Mouse (Mus musculus): ENCODE data around the gene Cxcr1.

The Cxcr1 gene

DNA sequence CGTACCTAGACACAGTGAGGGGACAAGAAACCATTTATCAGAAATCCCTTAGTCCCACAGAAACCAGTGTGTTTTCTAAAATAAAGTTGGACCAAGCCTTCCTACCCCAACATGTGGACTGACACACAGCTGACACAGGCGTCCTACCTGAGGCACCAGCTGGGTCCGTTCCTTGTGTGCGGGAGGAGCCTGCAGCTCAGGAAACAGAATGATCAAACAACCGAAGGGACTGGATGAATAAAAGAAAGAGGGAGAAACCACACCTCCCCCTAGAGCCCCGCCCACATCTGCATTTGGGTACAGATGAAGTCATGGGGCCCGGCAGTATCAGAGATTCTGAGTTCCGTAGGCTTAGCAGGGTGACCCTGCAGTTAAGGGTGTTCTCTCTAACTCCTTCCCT, at the start of gene Cxcr1:
Gene Cxcr1, minus strand, starts transcription at position 187 of the 400 bp plus-strand sequence.
- in situ Hi-C loops (cut with MboI; ENCODE audit: unreplicated experiment in 2 of 2), result no loop called here

GRCm38 (mm10) chr1:74240832-74241231, 46.4 kb upstream of the Cxcr1 start:
- in situ Hi-C loops (cut with MboI; ENCODE audit: unreplicated experiment in 2 of 2), result loop anchor here in 1 of 2 experiments (5.0 to 25.0 kb wide), 2 partner anchors 41 to 2004 kb away; partner anchors contain the start of genes Aamp and Pnkd

DNA sequence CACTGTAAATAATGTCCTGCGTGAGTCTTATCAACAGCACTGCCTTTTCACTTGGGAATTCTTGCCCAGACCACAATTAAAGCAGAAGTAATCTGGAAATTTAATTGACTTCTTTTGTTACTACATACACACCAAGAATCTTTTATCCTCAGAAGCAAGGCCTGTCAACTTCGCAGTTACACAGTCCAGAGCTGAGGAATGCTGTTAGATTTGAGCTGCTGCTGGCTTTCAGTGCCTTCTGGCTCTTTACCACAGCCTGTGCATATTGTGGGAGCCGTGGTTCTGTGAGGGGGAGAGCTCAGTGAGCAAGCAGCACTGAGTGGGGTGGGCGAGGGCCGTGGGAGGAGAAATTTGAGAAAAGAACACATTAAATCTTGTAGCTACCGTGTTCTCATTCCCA, 45.9 kb upstream of the Cxcr1 start:
- in situ Hi-C loops (cut with MboI; ENCODE audit: unreplicated experiment in 2 of 2), result loop anchor here in 1 of 2 experiments (5.0 to 25.0 kb wide), 2 partner anchors 42 to 2003 kb away; partner anchors contain the start of genes Aamp and Pnkd

DNA sequence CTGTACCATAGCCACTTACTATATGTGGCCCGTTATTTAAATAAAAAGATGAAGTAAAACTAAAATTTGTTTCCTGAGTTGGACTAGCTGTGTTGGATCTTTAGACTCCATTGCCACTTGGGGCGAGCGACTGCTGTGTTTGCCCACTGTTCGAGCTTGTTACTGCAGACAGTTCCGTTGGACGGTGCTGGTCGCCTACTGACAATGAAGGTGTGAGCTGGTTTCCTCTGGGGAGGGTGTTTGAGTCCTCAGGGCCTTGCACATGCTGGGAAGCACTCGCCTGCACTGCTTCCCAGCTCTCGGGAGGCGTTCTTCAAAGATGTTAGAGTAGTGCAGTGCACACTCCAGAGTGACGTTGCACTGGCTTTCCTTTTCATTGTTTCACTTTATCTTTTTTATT, 45.2 kb upstream of the Cxcr1 start:
- in situ Hi-C loops (cut with MboI; ENCODE audit: unreplicated experiment in 2 of 2), result loop anchor here in 1 of 2 experiments (5.0 to 25.0 kb wide), 3 partner anchors 43 to 2002 kb away; partner anchors contain the start of genes Aamp, Ctdsp1 and Pnkd

GRCm38 (mm10) chr1:74239162-74239561, 44.7 kb upstream of the Cxcr1 start:
- in situ Hi-C loops (cut with MboI; ENCODE audit: unreplicated experiment in 2 of 2), result loop anchor here in 1 of 2 experiments (5.0 to 25.0 kb wide), 2 partner anchors 153 to 2002 kb away; partner anchors contain the start of gene Ctdsp1

DNA sequence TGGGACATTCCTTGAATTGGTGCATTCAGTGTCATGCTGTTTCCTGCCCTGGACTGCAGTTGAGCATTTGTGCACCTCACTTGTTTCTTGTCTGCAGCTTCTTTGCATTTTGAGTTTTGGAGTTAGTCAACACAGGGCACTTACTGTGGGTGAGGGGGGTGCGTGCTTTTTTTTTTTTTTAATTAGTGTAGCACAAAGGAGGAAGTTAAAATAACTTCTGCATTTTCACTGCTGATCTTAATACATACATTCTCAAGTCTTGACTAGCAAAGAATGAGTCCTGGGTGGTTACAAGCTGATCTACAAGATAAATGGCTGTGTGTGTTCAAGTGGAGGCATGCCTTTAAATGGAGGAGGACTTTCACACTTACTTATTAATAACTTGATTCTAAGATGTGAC, 43.7 kb upstream of the Cxcr1 start:
- in situ Hi-C loops (cut with MboI; ENCODE audit: unreplicated experiment in 2 of 2), result loop anchor here in 1 of 2 experiments (5.0 to 25.0 kb wide), 2 partner anchors 154 to 2001 kb away; partner anchors contain the start of gene Ctdsp1

- in situ Hi-C loops (cut with MboI; ENCODE audit: unreplicated experiment in 2 of 2), result loop anchor here in 1 of 2 experiments (5.0 to 25.0 kb wide), 2 partner anchors 155 to 2000 kb away; partner anchors contain the start of gene Ctdsp1
These were observed 43.2 kb upstream of the Cxcr1 start for GRCm38 (mm10) chr1:74237671-74238070.

- in situ Hi-C loops (cut with MboI; ENCODE audit: unreplicated experiment in 2 of 2), result loop anchor here in 1 of 2 experiments (5.0 to 25.0 kb wide), 2 partner anchors 156 to 1999 kb away; partner anchors contain the start of gene Ctdsp1
These were observed 42.3 kb upstream of the Cxcr1 start for GRCm38 (mm10) chr1:74236590-74237317.

DNA sequence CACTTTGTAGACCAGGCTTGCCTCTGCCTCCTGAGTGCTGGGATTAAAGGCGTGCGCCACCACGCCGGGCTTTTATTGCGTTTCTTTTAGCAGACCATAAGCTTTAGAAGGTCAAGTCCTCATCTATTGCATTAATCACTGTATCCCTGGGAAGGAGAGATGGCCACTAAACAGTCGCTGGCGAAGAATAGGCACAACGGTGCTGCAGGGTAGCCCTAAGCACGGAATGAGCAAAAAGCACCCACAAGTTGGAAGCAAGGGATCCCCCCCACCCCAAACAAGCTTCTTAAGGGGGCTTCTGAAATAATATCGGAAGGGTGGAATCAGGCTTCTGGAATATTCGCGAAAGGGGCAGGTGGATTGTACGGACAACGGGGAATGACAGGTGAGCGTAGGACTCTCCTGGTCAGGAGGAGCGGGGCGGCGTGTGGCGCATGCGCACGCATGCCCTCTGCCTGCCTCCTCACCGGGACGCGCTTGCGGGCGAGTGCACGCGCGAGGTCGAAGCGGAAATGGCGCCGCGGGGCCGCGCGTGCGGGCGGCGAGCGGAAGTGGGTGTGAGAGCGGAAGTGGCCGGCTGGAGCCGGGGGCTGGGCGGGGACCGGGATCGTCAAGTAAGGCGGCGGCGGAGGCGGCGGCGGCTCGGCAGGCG, 41.6 kb upstream of the Cxcr1 start, which contains the start of gene Arpc2:
Gene Arpc2, plus strand, starts transcription at position 147 of the 652 bp plus-strand sequence.
- in situ Hi-C loops (cut with MboI; ENCODE audit: unreplicated experiment in 2 of 2), result loop anchor here in 1 of 2 experiments (5.0 to 25.0 kb wide), 2 partner anchors 156 to 1999 kb away; partner anchors contain the start of gene Ctdsp1

GRCm38 (mm10) chr1:74230992-74231391, 36.6 kb upstream of the Cxcr1 start:
- in situ Hi-C loops (cut with MboI; ENCODE audit: unreplicated experiment in 2 of 2), result loop anchor here in 1 of 2 experiments (25.0 kb wide), 1 partner anchor 1994 kb away; no protein-coding TSS in a partner anchor

DNA sequence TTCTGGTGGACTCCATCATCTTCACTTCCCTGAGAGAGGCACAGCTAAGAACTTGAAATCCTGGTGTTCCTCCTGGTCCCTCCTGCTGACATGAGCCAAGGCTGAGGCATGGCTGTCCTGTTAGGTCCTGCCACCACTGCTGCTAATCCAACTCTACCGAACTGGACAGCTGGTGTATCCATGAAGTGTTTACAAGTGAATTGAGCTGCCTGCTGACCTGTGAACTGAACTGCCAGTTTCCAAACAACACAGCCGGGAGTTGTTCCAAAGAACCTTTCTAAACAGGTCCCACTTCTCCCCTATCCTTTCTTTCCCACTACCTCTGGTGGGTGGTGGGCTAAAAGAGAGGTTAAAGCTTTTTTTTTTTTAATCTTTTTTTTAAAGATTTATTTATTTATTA, 35.5 kb upstream of the Cxcr1 start:
- in situ Hi-C loops (cut with MboI; ENCODE audit: unreplicated experiment in 2 of 2), result loop anchor here in 1 of 2 experiments (25.0 kb wide), 1 partner anchor 1993 kb away; no protein-coding TSS in a partner anchor

GRCm38 (mm10) chr1:74227317-74227716, 32.9 kb upstream of the Cxcr1 start:
- in situ Hi-C loops (cut with MboI; ENCODE audit: unreplicated experiment in 2 of 2), result loop anchor here in 1 of 2 experiments (25.0 kb wide), 1 partner anchor 1990 kb away; no protein-coding TSS in a partner anchor

DNA sequence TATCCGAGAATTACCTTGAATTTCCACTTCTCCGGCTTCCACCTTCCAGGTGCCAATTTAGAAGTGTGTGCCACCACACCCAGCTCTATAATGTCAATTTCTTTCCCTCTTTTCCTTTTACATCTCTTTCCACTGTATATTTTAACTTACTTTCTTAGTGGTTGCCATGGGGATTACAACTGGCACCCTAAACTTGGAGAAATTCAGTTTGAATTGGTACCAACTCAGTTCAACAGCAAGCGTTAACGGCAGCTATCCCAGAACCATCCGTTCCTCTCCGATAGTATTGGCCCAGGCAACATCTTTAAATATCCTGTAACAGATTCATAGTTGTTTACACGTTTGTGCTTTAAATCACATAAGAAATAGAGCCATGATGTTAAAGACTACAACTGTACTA, 25.5 kb upstream of the Cxcr1 start:
- in situ Hi-C loops (cut with MboI; ENCODE audit: unreplicated experiment in 2 of 2), result no loop called here

- in situ Hi-C loops (cut with MboI; ENCODE audit: unreplicated experiment in 2 of 2), result loop anchor here (5.0 to 10.0 kb wide), 4 partner anchors 76 to 243 kb away; partner anchors contain the start of genes Aamp (in 2 of the 2), Pnkd (in 2 of the 2) and Catip (in 1 of the 2)
These were observed 14.5 kb upstream of the Cxcr1 start for GRCm38 (mm10) chr1:74208941-74209340.

DNA sequence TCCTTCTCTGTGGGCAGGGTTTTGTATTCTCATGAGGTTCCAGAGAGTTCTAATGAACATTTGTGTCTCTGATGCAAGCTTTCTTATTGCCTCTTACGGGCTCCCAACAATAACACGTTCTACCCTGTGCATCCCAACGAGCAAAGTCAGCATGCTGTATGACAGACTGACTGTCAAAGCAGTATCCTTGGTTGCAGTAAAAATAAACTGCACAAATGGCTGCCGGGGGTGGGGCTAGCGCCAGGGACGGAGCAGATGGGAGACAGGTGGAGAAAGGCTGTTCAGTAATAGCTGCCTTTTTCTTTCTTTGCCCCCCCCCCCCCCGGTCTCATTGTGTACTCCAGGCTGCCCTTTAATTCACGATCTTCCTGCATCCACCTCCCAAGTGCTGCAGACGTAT, 13.5 kb upstream of the Cxcr1 start:
- in situ Hi-C loops (cut with MboI; ENCODE audit: unreplicated experiment in 2 of 2), result loop anchor here (5.0 to 10.0 kb wide), 4 partner anchors 77 to 244 kb away; partner anchors contain the start of genes Aamp (in 2 of the 2), Pnkd (in 2 of the 2) and Catip (in 1 of the 2)

- in situ Hi-C loops (cut with MboI; ENCODE audit: unreplicated experiment in 2 of 2), result loop anchor here (5.0 to 10.0 kb wide), 4 partner anchors 78 to 246 kb away; partner anchors contain the start of genes Aamp (in 2 of the 2), Pnkd (in 2 of the 2) and Catip (in 1 of the 2)
These were observed 12.2 kb upstream of the Cxcr1 start for GRCm38 (mm10) chr1:74206642-74207041.

DNA sequence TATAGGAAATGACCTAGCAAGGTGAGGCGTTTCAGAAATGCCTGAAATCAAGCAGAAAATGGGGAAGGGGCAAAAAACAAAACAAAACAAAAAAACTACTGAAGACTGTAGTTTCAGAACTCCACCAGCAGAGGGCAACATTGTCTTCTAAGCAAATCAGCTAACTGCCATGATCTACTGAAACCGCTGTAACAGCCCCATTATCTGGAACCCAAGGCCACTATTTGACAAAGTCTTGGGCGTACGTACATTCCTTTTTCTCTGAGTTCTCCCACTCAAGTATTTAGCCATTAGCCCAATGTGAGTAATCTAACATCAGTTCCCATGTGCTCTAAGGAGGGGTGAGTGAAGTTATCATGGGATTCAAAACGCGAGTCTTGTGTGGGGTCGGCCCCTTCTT, 11.4 kb upstream of the Cxcr1 start:
- in situ Hi-C loops (cut with MboI; ENCODE audit: unreplicated experiment in 2 of 2), result loop anchor here (5.0 to 10.0 kb wide), 4 partner anchors 79 to 246 kb away; partner anchors contain the start of genes Aamp (in 2 of the 2), Pnkd (in 2 of the 2) and Catip (in 1 of the 2)

- in situ Hi-C loops (cut with MboI; ENCODE audit: unreplicated experiment in 2 of 2), result loop anchor here (5.0 to 10.0 kb wide), 3 partner anchors 81 to 244 kb away; partner anchors contain the start of genes Aamp (in 2 of the 2), Pnkd (in 2 of the 2) and Catip (in 1 of the 2)
These were observed 9.0 kb upstream of the Cxcr1 start for GRCm38 (mm10) chr1:74203457-74203856.

- in situ Hi-C loops (cut with MboI; ENCODE audit: unreplicated experiment in 2 of 2), result loop anchor here (5.0 to 10.0 kb wide), 3 partner anchors 84 to 246 kb away; partner anchors contain the start of genes Aamp (in 2 of the 2), Pnkd (in 2 of the 2) and Catip (in 1 of the 2)
These were observed 6.8 kb upstream of the Cxcr1 start for GRCm38 (mm10) chr1:74201048-74201844.
